Mouse (Mus musculus) mesoderm, embryonic 11.5 days (tissue): ENCODE measurements at regions not wholly inside any gene's neighbourhood (a gene's known extent, or its start where the extent isn't known, plus 50 kb on each side); places are given as distances from the start of the nearest gene placed in this dataset.
A peak's percentile ranks its signal among the peaks of the same experiment; 100 is the strongest.

Experiments
- DNase-seq: peaks from one replicate; pipeline ENCODE4 v3.0.0-alpha.2; 2012; ENCODE audit warnings: low read depth, low spot score

DNA sequence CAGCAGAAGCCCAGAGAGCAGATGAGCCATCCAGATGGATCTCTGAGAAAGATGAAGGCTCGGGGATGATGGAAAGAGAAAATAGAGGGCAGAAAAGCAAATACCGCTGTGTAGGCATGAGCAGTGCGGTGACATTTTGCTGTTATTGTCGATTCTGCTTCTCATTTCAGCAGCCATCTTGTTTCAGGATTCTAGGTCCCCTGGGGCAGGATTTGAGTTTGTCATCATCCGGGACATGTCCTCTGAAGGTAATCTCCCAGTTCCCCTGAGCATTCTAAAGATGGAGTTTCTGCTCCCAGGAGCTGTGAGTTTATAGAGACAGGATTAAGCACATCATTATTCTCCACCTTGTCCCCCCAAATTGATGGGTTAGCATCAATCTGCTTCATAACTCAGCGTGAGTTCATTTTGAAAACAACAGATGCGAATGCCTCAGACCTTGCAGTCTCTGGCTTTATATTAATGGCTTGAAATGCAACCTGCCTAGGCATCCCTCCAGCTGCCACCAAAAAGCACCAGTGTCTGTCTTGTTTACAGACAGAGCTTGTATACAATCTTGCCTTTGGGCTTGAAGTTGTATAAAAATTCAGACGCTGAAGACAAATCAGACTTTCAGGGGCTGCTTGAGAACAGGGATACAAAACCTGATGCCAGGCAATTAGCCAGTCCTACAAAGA is 128.6 kb upstream of the Foxa2 start:
- no peak for DNase-seq

DNA sequence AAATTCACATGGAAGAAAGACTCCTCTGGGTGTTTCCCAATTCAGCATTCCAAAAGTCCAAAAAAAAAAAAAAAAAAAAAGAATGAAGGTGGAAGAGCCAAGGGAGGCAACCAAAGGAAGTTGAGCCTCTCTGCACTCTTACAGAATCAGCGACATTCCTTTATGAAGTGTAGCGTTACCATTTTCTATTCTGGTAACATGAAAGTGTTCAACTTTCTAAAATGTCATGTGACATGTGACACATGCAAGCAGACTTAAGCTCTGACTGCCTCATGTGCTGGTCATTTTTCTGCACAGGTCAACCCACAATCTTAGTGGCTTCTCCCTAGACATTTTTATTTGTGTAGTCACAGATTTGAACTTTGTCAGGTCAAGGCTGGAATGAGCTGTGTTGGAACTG is 133.5 kb upstream of the Foxa2 start:
- DNase-seq = no peak

DNA sequence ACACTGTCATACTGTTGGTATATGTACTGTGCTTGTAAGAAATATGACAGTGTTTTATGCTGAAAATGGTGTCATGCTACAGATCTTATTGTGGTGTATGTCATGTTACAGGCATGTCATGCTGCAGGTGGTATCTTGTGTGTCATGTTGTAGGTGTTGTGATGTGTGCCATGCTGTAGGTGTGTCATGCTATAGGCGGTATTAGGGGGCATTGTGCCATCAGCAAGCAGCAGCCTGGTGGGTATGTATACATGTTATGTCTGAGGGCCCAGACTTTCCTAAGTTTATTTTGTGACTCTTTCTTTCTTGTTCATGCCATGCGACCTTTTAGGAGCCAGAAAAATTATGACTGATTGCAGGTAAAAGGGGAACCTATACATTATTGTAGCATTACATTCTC is 134.7 kb upstream of the Foxa2 start:
- DNase-seq = no peak

DNA sequence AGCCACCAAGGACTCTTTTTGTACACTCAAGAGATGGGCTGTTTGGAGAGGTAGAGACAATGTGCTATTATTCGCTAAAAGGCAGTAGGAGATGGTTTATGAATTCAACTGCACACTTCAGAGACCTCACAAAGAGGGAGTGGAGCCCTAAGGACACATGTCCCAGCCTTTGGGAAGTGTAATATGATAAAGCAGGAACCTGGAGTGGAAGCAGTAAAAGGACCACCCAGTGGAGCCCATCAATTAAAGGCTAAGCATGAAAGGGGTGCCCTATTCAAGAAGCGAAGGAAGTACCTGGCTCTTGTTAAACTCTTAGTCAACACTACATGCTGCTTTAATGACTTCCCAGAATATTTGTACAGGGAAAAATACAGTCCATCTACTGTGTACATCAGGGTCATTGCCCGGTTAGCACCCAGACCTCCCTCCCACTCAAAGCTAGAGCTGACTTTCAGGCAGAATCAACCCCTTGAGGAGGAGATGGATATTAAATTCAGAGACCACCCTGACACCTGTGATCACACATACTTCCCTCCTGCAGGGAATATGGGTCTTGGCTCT is 135.8 kb upstream of the Foxa2 start:
- no peak for DNase-seq

DNA sequence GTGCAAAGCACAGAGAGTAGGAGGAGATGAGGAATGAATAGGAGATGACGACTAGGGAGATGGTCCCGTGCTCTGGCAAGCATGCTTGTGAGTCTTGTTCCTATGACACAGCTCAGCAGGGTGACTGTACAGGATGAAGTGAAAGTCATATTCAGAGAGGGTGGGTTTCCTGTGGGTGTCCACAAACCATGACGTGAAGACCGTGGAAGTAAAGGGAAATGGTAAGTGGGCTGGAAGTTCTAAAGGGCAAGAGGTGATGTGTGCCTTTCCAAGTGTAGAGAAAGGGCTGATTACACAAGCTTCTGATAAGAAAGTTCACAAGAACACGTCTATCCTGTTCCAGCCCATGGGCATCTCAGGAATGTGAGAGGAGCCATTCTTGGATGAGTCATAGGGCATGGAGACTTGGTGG is 138.0 kb upstream of the Foxa2 start:
- DNase-seq = no peak

DNA sequence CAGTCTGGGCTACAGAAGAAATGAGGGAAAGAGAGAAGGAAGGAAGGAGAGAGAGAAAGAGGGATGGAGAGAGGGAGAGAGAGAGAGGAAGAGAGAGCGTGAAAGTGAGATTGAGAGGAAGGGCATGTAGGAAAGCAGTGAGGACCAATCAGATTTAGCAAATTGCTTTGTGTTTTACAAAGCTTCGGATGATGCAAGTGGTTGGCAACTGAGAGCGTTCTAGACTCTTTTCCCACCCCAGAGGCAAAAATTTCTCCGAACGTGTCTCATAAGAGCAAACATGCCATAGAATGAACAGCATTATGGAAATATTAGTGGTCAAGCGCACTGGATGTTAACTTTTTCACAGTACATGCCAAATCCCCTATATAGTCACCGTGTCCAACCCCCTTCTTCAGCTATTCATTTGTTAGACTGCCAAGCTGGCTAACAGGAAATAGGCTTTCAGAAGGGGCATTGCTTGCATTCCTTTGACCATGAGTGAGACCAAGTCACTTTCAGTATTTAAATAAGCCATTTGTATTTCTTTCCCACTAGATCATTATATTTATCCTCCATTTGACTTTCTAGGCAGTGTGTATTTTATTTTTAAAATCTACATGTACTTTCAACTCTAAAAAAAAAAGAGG is 139.7 kb upstream of the Foxa2 start:
- DNase-seq = no peak

DNA sequence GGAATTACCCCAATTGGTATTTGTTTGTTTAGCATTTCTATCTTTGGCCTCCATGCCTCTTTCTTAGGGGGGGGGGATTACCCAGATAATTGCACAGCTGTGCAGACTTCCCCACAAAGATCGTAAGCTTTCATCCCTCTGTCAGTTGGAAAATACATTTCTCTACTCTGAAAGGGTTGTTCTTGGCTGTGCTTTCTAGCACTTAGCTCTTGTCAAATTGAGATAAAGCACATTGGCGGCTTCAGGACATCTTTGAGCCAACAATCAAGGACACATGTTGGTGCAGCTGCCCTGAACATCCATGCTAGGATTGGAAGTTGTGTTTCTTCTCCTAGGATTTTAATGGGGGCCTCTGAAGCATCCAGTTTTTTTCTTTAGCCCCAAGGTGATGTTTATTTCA is 142.1 kb upstream of the Foxa2 start:
- DNase-seq = no peak

DNA sequence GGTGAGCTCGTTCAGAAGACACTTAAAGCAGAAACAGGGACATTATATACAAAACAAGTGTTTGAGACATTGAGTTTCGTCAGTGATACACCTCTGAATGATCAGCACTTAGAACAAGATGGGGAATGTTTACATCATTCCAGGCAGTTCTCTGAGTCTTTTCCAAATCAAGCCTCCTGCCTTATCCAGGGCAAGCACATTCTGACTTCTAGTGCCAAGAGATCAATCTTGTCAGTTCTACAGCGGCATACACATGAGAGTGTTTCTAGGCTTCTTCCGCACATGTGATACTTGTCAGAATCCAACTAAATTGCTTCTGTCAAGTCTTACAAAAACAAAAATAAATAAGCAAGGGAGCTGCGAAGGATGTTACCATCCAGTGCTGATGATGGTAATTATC is 142.5 kb upstream of the Foxa2 start:
- no peak for DNase-seq

DNA sequence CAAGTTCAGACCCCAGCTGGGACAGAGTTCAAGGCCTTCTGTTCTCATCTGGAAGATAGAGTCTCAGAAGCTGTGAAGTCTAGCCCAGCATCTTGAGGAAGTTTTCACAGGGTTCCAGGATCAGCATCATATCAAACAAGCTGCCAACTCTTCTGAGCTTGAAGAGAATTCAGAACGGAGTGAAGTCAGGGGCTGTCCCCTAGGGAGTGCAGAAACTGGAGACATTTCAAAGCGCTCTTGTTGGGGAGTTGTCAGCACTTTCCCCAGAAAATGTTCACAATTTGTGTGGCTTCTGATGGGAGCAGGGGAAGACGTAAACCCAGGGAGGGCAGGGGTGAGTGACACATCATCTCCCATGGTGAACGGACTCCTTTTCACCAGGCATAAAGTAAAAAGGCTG is 146.2 kb upstream of the Foxa2 start:
- no peak for DNase-seq

DNA sequence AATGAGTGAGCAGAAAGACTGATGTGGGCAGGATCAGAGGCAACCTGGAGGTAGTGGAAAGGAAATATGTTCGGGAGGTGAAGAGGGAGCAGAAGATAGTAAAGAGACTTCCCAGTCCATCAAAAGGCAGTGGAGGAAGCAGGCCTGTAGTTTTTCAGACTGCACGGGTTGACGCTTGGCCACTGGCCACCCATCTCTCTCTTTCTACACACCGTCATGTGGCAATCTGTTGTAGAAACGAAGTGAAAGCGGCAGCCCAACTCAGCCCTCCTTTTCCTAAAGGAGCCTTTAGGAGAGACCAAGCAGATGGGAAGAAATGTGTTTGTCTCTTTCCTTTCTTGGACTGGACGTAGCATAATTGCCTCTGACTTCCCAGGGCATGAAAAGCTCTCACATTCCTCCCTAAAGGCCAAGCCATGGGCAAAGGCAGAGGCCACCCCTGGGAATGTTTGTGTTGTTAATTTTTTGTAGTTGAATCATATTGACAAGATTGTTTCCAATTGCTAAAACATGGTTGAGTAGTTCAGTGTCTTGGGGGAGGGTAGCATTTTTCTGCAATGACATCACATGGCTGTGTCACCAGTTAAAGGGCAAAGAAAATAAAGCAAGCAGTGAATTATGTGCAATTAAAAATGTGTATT is 150.7 kb upstream of the Foxa2 start:
- DNase-seq = no peak

DNA sequence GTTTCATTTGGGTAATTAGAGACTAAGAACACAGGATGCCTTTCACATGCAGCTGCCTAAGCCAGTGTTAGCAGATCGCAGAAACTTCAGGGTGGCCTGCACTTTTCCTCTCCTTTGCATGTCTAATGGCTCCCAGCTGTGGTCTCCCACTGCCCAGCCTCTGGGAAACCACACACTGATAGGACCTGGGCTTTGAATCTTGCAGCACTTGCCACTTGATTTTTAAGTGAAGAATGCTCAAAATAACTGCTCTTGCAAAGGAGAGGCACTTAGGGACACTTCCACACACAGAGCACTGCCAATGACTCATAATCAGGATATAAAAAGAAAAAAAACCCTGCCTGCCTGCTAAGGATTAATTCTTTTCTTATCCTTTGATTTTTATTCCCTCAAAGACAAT is 159.9 kb upstream of the Foxa2 start:
- DNase-seq = no peak

DNA sequence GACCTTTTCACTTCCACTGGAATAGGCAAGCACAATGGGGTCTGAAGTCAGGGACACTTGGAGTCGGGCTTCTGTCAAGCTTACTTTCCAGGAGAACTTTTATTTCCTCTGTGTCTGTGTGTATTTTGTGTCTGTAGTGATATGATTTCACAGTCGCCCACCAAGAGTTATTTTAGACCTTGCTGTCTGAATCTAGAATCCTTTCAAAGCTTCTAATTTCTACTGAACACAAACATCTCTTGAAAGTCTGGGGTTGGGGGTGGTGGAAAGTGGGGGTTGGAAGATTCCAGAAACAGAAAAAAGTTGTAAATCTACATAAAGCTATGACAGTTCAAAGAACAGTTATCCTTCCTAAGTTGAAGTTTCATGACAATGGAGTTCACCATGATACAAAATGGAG is 164.0 kb upstream of the Foxa2 start:
- no peak for DNase-seq

DNA sequence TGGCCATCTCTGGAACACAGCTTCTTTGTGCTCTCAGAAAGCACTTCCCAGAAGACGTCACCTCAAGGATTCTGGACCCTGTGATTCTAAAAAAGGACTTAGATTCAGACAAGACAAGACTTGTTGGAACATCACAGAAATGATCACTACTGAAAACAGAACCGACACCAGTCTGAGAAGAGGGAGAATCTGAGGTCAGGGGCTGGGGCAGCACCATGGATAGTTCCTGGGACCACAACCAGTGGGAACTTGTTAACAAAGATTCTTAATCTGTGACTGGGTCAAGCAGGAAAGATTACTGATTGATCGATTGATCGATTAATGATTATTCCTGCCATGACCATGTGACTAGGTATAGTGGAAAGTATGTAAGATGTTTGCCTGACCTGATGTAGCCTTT is 170.4 kb upstream of the Foxa2 start:
- peak; percentile 18 for DNase-seq

DNA sequence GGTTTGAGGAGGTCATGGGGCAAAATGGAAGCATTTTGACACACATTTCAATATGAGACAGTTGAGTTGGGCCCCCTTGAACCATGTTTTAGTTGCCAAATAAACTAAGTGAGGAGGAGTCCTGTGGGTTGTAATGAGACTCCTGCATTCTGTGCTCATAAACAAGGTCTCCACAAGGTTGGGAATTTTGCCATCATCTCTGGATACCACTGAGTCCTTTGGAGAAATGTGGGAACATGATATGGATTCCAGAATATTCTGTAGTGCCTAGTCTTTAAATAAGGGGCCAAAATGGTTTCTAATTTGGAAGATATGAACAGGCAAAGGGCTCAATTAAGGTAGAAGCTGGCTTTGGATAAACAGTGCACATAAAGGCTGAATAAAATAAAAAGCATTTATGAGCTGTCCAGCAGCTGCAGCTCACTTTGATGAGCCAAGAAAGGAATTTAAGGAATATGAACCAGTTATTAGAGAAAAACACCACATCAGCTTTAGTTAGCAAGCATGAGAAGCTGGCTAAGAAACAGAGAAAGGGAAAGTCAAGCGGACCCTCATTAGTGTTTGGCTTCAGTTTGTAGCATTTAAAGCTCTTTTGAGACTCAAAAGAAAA is 161.3 kb upstream of the Sstr4 start:
- DNase-seq = no peak

DNA sequence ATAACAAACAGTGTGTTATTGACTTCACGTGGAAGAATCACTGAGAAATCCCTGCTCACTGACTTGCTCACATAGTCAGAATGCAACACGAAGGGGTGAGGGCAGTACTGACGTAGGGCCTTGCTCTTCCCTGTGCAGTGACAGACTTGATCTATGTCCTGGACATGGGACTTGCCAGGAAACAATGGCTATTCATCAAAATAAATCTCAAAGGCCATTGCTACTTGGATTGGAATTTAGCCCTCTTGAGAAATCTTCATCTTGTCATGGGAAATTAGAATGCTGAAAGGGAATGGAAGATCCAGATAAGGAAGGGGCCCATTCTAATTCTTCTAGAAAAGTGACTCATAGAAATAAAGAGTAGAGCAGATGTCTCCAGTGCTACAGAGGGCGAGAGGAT is 158.0 kb upstream of the Sstr4 start:
- no peak for DNase-seq

DNA sequence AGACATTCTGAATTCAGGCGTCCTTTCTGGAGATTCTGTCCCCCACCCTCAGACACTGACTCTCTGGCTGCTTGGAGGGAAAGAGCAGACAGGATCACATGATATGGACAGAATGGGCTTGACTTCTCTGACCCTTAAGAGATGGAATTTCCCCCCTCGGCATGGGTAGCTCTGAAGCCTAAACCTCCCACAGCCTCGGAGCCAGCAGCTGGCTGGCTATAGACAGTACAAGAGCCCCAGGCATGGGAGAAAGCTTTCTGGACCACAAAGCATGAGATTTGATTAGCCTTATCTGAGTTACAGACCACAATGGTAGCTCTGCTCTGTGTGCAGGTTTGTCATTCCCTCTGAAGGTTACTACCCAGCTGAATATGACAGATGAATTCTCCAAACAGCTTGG is 156.1 kb upstream of the Sstr4 start:
- peak; percentile 6 for DNase-seq

DNA sequence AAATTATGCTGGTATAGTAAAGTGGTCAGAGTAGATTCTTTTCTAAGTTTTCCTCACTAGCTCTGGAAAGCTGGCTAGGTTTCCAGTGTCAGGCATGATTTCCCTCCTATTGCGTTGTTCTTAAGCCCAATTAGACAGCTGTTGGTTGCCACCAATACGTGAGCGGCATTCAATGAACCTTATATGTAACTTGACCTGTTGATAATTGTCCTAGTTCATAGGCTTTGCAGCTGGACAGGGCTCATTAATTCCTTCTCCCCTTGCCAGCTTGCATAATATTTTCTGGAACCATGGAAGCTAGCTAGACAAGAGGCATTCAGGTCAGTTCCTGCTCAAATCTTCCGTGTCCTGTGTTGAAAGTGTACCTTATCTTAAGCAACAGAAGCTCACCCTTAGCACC is 152.9 kb upstream of the Sstr4 start:
- DNase-seq = no peak

DNA sequence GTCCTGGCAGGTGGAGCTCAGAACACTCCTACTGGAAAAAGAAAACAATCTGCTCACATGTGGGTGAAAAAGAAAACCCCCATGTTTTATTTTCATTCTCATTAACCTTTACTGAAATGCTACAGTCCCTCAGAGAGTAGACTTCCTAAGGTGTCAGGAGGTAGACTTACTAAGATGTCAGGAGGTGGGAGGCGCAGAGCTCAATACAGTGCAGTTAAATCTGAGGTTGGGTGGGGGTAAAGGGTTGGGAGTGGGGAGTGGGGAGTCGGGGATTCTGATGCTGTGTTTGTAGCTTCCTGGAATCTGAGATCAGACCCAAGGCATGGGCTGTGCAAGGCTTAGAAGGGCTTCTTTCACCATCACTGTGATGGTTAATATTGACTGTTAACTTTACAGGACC is 149.6 kb upstream of the Sstr4 start:
- DNase-seq = no peak

DNA sequence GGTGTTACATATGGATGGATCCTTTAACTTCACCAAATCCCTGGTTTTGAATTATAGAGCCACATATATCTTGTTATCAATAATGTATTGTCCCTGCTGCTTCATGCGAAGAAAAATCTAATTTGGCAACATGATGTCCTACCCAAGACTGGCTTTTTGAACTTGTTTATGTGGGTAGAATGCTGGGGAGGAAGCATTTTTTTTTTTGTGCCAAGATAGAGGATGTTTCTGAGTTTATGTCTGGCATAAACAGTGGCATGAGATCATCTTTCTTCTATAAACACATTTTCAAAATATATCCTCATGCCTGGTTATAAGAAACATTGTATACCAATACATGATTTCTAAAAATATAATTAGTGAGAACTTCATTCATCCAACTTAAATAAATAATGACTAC is 144.2 kb upstream of the Sstr4 start:
- no peak for DNase-seq

DNA sequence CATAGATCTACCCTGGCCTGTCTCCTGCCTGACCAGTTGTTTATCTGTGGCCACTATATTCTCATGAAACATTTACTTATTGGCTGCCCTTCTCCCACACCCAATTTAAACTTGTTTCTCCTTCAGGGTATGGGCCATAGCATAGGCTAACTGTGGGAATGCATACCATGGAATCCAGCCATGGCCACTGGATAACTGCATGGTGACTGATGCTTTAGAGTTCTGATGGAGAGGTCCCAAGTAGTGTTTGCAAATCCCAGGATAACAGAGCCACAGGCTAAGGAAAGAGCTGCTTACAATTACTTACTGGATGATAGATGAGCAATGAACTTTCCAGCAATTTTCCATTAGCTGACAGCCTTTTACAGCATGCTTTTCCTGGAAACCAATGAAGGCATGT is 139.5 kb upstream of the Sstr4 start:
- DNase-seq = no peak

DNA sequence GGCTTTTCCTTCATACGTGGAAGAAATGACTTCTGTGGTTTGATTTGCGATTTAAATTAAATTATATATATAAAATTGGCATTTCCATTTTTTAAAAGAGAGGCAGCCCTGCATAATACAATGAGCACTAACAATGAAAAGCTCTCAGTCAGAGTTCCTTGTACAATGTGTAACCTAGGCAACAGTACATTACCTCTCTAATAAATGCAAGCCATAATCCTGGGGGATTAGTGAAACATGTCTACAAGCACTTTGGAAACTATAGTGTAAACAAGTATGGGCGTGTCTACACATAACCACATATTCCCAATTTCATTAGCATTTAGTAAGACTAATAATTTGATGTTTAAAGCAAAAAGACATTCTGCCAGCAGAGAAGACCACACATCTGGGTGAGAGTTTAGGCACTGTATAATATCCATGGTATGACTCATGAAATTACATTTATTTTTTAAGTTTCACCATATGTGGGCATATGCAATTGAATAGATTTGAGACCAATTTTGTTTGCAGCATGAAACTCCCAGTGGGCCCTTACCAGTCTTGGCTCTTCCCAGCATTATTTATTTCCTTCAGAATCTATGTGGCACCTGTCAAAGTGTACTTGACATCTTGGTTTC is 130.9 kb upstream of the Sstr4 start:
- no peak for DNase-seq

DNA sequence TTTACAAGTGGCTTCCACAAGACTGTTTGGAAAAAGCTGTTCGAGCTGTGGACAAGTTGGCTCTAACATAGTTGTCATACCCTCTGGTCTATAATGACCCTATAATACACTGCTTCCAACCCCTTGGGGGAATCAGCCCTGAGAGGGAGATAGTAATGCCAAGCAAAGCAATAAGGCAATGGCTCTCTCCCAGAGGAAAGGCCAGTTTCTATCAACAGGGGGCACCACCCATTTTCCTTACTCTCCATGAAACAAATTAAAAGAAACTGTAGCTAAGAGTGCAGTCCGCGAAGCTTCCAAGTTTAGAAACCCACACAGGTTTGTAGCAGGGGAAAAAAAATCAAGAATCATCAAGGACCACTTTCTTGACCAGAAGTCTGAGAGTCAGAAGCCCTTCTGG is 115.9 kb upstream of the Sstr4 start:
- no peak for DNase-seq
